Mouse (Mus musculus) embryo, embryonic 10.5 days (tissue): ENCODE data around the gene Mms19.
"Not testable (repeated sequence)": the region's sequence is repeated elsewhere in the genome, so short reads cannot be mapped to it uniquely, and the experiment has no call there.

Source experiments
- DNase-seq: peaks from one replicate; pipeline ENCODE4 v3.0.0-alpha.2; 2015; ENCODE audit warnings: low spot score

Gene Mms19

GRCm38 (mm10) chr19:41933179-41934086, 47.5 kb downstream of the Mms19 start, which contains the start of the genes Exosc1 and Zdhhc16:
TSS of gene Exosc1 (minus strand) at chr19:41933423.
TSS of gene Zdhhc16 (plus strand) at chr19:41933480.
- peak; percentile 99 for DNase-seq

GRCm38 (mm10) chr19:41932686-41933085, 48.3 kb downstream of the Mms19 start:
- DNase-seq, result peak; percentile 20

GRCm38 (mm10) chr19:41920412-41921067, 60.4 kb downstream of the Mms19 start:
- no peak for DNase-seq

GRCm38 (mm10) chr19:41919471-41919870, 61.5 kb downstream of the Mms19 start:
- no peak for DNase-seq

GRCm38 (mm10) chr19:41916853-41917252, 64.1 kb downstream of the Mms19 start:
- no peak for DNase-seq

- no peak for DNase-seq
These were observed 65.7 kb downstream of the Mms19 start for GRCm38 (mm10) chr19:41915294-41915693.

- not testable (repeated sequence) for DNase-seq
These were observed 66.4 kb downstream of the Mms19 start for GRCm38 (mm10) chr19:41914592-41914882.

GRCm38 (mm10) chr19:41913774-41914591, 67.0 kb downstream of the Mms19 start:
- no peak for DNase-seq

- DNase-seq, result peak; percentile 47
These were observed 68.6 kb downstream of the Mms19 start for GRCm38 (mm10) chr19:41912121-41913080.

GRCm38 (mm10) chr19:41911178-41912073, 69.5 kb downstream of the Mms19 start, which contains the start of gene Pgam1:
TSS of gene Pgam1 (plus strand) at chr19:41911923.
- DNase-seq, result peak; percentile 99

GRCm38 (mm10) chr19:41910396-41910795, 70.6 kb downstream of the Mms19 start:
- DNase-seq, result no peak

- DNase-seq, result no peak
These were observed 72.2 kb downstream of the Mms19 start for GRCm38 (mm10) chr19:41908736-41909135.

GRCm38 (mm10) chr19:41907079-41907760, 73.7 kb downstream of the Mms19 start:
- no peak for DNase-seq

GRCm38 (mm10) chr19:41906311-41907078, 74.5 kb downstream of the Mms19 start:
- DNase-seq, result no peak

GRCm38 (mm10) chr19:41905246-41905645, 75.7 kb downstream of the Mms19 start:
- DNase-seq, result no peak

GRCm38 (mm10) chr19:41902848-41903593, 77.9 kb downstream of the Mms19 start:
- no peak for DNase-seq

- no peak for DNase-seq
These were observed 79.3 kb downstream of the Mms19 start for GRCm38 (mm10) chr19:41901696-41902095.
